Mouse (Mus musculus) liver, adult 2 months (tissue): ENCODE results near the gene Mettl2. TPM values are rescaled to one million over a fixed set of nuclear protein-coding genes. Genes with fewer than 3 reads are reported as not detected.

ENCODE experiments used
- DNase-seq: peaks from one replicate; pipeline ENCODE4 v3.0.0-alpha.2; 2011; ENCODE audit warnings: low read depth, low spot score; ENCODE audit errors: extremely low read depth
- H3K27ac ChIP-seq: fragments of 200-500 bp; replicated peaks from 2 replicates; pipeline ENCODE4 v1.5.1; 2012; ENCODE audit warnings: low read depth, mild to moderate bottlenecking, control low read depth, inconsistent platforms, low read length; ENCODE audit not compliant: insufficient read depth
- H3K27me3 ChIP-seq: fragments of 200-500 bp; 2 replicates; pipeline ENCODE4 v1.6.1; 2012; ENCODE audit warnings: mild to moderate bottlenecking, moderate library complexity, low read length, inconsistent platforms; ENCODE audit not compliant: control insufficient read depth, insufficient read depth
- H3K36me3 ChIP-seq: fragments of 200-500 bp; 2 replicates; pipeline ENCODE4 v1.6.1; 2012; ENCODE audit warnings: low read length, inconsistent platforms; ENCODE audit not compliant: control insufficient read depth, insufficient read depth
- H3K4me1 ChIP-seq: fragments of 200-500 bp; 2 replicates; pipeline ENCODE4 v1.6.1; 2011; ENCODE audit warnings: low read length; ENCODE audit not compliant: control insufficient read depth, insufficient read depth
- H3K4me3 ChIP-seq: fragments of 200-500 bp; 2 replicates; pipeline ENCODE4 v1.5.1; 2011; ENCODE audit warnings: low read depth, mild to moderate bottlenecking, control low read depth, low read length, moderate library complexity; ENCODE audit not compliant: insufficient read depth
- H3K79me2 ChIP-seq: fragments of 200-500 bp; 2 replicates; pipeline ENCODE4 v1.6.1; 2012; ENCODE audit warnings: inconsistent platforms, mild to moderate bottlenecking, low read length, moderate library complexity; ENCODE audit not compliant: control insufficient read depth, insufficient read depth
- H3K9ac ChIP-seq: fragments of 200-500 bp; 2 replicates; pipeline ENCODE4 v1.6.1; 2012; ENCODE audit warnings: low read depth, mild to moderate bottlenecking, control low read depth, inconsistent platforms, low read length
- CTCF ChIP-seq: fragments of 200-500 bp; IDR thresholded peaks from 2 replicates; pipeline ENCODE4 v1.5.1; 2011; ENCODE audit warnings: low read depth, low read length, control low read depth
- POLR2A ChIP-seq: fragments of 200-500 bp; IDR thresholded peaks from 2 replicates; pipeline ENCODE4 v1.6.1; 2011; ENCODE audit warnings: low read length, control low read depth; ENCODE audit not compliant: insufficient read depth; ENCODE audit errors: extremely low read depth
- WGBS: fragments of 180-500 bp; shearing (Covaris S2); methylation state at CpG from one replicate; pipeline ENCODE4 v1.1.7; 2018; 5-methylcytosine and 5-hydroxymethylcytosine counted together
- polyA plus RNA-seq: library from polyadenylated mRNA; depleted of rRNA; stranded (reverse); fragments of >200 nt; gene quantifications from 2 replicates; pipeline ENCODE4 v1.2.3, GENCODE M21; 2012
- total RNA-seq: library from RNA; depleted of rRNA; stranded (reverse); fragments of >200 nt; gene quantifications from 2 replicates; pipeline ENCODE4 v1.2.3, GENCODE M21; 2014

Gene Mettl2
- total and polyA plus RNA-seq, 2 experiments, result 7.9 to 11.5 TPM

DNA sequence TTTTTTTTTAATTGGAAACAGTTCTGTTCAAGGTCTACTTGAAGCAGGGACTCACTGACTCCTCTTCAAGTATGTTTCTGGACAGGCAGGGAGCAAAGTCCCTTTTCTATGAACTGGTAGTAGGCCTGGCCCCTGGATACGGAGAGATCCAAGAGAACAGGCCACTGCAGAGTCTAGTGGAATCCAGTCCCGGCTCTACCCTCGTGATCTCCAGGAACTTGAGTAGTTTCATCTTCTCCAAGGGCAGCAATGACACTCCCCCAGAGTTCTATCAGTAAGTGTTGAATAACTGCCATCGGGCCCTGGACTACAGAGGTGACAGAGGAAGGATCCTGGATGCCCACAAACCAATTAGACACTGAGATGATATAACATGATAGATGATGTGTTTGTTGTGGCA, 29.7 kb downstream of the Mettl2 start:
- Histone ChIP-seq H3K4me3 (no peak overlapping the region), H3K9ac (no peak overlapping the region), H3K79me2 (no peaks in the 10 kb centered on the region), H3K27ac (no peak overlapping the region), H3K27me3 (no peaks in the 10 kb centered on the region), H3K36me3 (no peaks in the 10 kb centered on the region), H3K4me1 (no peaks in the 10 kb centered on the region)
- no peak for DNase-seq
- WGBS, result 66% methylated on average over 4 of the region's 4 CpGs
- TF ChIP-seq CTCF, result no peak
- TF ChIP-seq POLR2A, result no peak

DNA sequence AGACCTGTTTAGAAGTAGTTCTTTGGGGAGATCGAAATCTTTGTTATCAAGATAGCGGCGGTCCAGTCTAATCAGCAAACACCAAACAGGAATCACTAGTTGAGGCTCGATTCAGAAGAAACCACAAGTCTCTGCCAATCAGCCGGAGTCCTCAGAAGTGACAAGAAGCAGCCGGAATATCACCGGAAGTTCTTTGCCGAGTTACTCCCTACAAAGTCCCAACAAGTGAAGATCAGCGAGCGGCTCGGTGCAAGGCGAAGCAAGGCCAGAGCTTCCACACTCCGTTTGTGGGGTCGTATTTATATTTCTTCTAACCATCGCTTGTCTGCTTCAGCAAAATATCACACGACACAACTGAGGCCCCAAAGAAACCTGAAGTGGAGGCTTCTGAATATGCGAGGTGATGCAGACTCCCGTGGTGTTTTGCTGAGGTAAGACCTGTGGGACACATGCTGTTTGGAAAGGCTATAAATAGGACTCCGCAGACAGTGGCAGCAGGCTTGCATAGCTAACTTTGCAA, 30.6 kb downstream of the Mettl2 start:
- H3K27ac ChIP-seq, result no peak overlapping the region
- 83% methylated on average over 19 of the region's 19 CpGs for WGBS
- H3K4me3 ChIP-seq, result no peak overlapping the region

GRCm38 (mm10) chr11:105158047-105158446, 31.8 kb downstream of the Mettl2 start:
- H3K9ac ChIP-seq, result no peak overlapping the region
- H3K4me1 ChIP-seq, result no peaks in the 10 kb centered on the region
- H3K4me3 ChIP-seq, result no peak overlapping the region
- no peak overlapping the region for H3K27ac ChIP-seq
- peak; percentile 49 for DNase-seq
- no peaks in the 10 kb centered on the region for H3K27me3 ChIP-seq
- no peaks in the 10 kb centered on the region for H3K36me3 ChIP-seq
- TF ChIP-seq POLR2A (no peak), CTCF (no peak)
- no peaks in the 10 kb centered on the region for H3K79me2 ChIP-seq

More for the DNA sequence above, 30.6 kb downstream of the Mettl2 start:
- Histone ChIP-seq H3K27me3 (no peaks in the 10 kb centered on the region), H3K36me3 (no peaks in the 10 kb centered on the region), H3K4me1 (no peaks in the 10 kb centered on the region), H3K79me2 (no peaks in the 10 kb centered on the region), H3K9ac (no peak overlapping the region)
- no peak for TF ChIP-seq CTCF
- TF ChIP-seq POLR2A, result no peak
- no peak for DNase-seq

- TF ChIP-seq CTCF (no peak), POLR2A (no peak)
- DNase-seq, result no peak
- Histone ChIP-seq H3K27ac (no peak overlapping the region), H3K4me1 (no peaks in the 10 kb centered on the region), H3K9ac (no peak overlapping the region), H3K36me3 (no peaks in the 10 kb centered on the region), H3K27me3 (no peaks in the 10 kb centered on the region), H3K4me3 (no peak overlapping the region), H3K79me2 (no peaks in the 10 kb centered on the region)
- 74% methylated on average over 6 of the region's 6 CpGs for WGBS
These were observed 33.6 kb downstream of the Mettl2 start for GRCm38 (mm10) chr11:105159673-105160360.

- H3K27me3 ChIP-seq, result 0 out of 2 replicates have a peak, but pooled peaks cover 2% of the 10 kb centered on the region
- TF ChIP-seq POLR2A (no peak), CTCF (no peak)
- no peak for DNase-seq
- 96% methylated on average over 2 of the region's 2 CpGs for WGBS
- H3K27ac ChIP-seq, result no peak overlapping the region
- H3K36me3 ChIP-seq, result no peaks in the 10 kb centered on the region
- H3K4me3 ChIP-seq, result no peak overlapping the region
- H3K79me2 ChIP-seq, result no peaks in the 10 kb centered on the region
- no peak overlapping the region for H3K9ac ChIP-seq
- H3K4me1 ChIP-seq, result no peaks in the 10 kb centered on the region
These were observed 35.2 kb downstream of the Mettl2 start for GRCm38 (mm10) chr11:105161411-105161810.
